Mouse (Mus musculus) MEL (cell line): ENCODE measurements around the gene Lyg2.

Experiments
- ETS1 ChIP-seq: IDR thresholded peaks from 2 replicates; pipeline ENCODE4 v1.6.1; 2012; ENCODE audit warnings: low read depth, mild to moderate bottlenecking, inconsistent platforms, low read length, improper control_type of control experiment, moderate library complexity
- GABPA ChIP-seq: IDR thresholded peaks from 2 replicates; pipeline ENCODE4 v1.6.1; 2012; ENCODE audit warnings: low read depth, mild to moderate bottlenecking, inconsistent platforms, low read length, improper control_type of control experiment, moderate library complexity
- TAL1 ChIP-seq: IDR thresholded peaks from 2 replicates; pipeline ENCODE4 v1.6.1; 2012; ENCODE audit warnings: mild to moderate bottlenecking, inconsistent platforms, low read length, moderate library complexity, mixed read lengths
- USF1 ChIP-seq: IDR thresholded peaks from 2 replicates; pipeline ENCODE4 v1.6.1; 2014; ENCODE audit warnings: low read depth, mild to moderate bottlenecking, inconsistent platforms, low read length, improper control_type of control experiment, moderate library complexity

DNA sequence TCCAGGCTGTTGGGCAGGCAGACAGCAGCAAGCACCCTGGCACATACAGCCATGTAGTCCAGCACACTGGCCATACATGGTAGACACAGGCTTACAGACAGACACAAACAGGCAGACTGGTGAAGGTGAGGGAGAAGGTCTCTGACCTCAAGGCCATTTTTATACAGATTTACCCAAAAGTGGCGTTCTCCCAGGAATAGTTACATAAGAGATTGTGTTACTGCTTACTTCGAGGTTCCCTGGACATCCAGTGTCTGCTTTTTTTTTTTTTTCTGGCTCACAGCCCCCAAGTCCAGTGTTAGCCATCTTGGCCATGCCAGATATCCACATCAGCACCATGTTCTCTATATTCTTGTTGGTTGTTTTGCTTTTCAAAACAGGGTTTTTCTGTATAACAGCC is 42.2 kb upstream of the Lyg2 start:
- TF ChIP-seq GABPA, result no peak
- TF ChIP-seq ETS1, result no peak
- no peak for TF ChIP-seq USF1
- TF ChIP-seq TAL1, result no peak
